Mouse (Mus musculus) spleen, adult 2 months (tissue): ENCODE measurements around the gene Teddm1b.

ENCODE experiments used
- CTCF ChIP-seq: fragments of 200-500 bp; IDR thresholded peaks from 2 replicates; pipeline ENCODE4 v1.5.1; 2011; ENCODE audit warnings: mild to moderate bottlenecking, inconsistent platforms; ENCODE audit not compliant: insufficient read depth, insufficient read length, insufficient replicate concordance; ENCODE audit errors: extremely low read depth
- POLR2A ChIP-seq: fragments of 200-500 bp; IDR thresholded peaks from 2 replicates; pipeline ENCODE4 v1.6.1; 2011; ENCODE audit warnings: low read depth, low read length, inconsistent platforms

DNA sequence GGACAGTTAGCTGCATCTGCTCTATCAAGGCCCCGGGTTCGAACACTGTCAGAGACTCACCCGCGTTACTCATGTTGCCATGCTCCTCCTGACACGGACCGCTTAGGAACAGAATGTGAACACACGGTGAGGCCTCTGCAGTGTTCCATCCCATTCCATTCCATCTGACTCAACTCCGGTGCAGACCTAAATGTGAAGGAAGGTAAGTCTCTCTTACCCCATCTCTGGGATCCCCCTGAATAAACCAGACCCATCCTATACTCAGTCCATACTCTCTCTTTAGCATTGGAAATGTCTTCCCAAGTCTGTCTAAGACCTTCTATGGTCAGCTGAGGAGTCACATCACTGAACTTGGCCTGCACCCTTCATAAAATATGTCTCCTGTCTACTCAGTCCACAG, 30.1 kb upstream of the Teddm1b start, which contains the start of gene Rgsl1:
- no peak for TF ChIP-seq CTCF
- no peak for TF ChIP-seq POLR2A
